Mouse (Mus musculus) CD4-positive, CD25-positive, alpha-beta regulatory T cell, adult 4 months (primary cell): ENCODE measurements around the gene Fgf12. TPM values are rescaled to one million over a fixed set of nuclear protein-coding genes. Genes with fewer than 3 reads are reported as not detected.

Experiments
- ATAC-seq: one replicate; pipeline ENCODE4 v1.8.0; 2017
- polyA plus RNA-seq, 2 experiments: library from polyadenylated mRNA; unstranded; fragments of 100-300 nt; shearing (Covaris generic); gene quantifications; one replicate each; pipeline ENCODE4 v1.2.1; 2017

Fgf12 gene
- polyA plus RNA-seq, 2 experiments from 2014 or later: not detected

DNA sequence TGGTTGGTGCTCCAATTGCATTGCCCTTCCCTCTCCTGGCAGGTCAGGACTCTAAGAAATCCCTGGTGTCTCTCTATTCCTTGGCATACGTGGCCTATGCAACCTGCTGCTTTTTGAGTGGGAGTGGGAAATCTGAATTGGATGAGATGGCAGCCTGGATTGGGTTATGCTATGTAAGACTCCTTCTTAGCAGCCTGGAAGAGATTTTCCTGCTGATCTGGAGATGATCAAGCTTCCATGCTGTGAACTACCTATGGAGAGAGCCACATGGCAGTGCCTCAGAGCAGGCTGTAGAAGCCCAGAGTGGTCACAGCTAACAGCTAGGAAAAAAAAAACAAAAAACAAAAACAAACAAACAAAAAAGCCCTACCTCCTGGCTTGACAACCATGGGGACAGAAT is 277.3 kb downstream of the Fgf12 start:
- no peak for ATAC-seq

DNA sequence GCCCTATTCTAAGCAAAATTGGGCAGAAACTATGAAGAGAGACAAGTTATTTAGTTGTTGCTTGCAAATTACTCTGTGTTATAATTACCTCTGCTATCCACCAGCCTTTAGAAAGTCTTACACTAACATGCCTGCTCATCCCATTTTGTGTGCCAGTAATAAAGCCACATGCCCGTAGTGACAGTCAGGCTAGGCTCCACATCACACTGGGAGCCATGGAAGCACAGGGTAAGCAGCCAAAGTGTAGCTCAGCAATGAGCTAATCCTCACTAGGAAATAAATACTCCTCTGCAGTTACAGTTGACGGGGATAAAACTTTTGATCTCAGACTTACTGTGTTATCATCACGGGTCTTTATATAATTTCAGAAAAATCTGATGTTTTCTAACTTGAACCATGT is 298.0 kb downstream of the Fgf12 start:
- ATAC-seq: no peak

GRCm38 (mm10) chr16:28447114-28447455 is 305.8 kb downstream of the Fgf12 start:
- ATAC-seq: no peak

DNA sequence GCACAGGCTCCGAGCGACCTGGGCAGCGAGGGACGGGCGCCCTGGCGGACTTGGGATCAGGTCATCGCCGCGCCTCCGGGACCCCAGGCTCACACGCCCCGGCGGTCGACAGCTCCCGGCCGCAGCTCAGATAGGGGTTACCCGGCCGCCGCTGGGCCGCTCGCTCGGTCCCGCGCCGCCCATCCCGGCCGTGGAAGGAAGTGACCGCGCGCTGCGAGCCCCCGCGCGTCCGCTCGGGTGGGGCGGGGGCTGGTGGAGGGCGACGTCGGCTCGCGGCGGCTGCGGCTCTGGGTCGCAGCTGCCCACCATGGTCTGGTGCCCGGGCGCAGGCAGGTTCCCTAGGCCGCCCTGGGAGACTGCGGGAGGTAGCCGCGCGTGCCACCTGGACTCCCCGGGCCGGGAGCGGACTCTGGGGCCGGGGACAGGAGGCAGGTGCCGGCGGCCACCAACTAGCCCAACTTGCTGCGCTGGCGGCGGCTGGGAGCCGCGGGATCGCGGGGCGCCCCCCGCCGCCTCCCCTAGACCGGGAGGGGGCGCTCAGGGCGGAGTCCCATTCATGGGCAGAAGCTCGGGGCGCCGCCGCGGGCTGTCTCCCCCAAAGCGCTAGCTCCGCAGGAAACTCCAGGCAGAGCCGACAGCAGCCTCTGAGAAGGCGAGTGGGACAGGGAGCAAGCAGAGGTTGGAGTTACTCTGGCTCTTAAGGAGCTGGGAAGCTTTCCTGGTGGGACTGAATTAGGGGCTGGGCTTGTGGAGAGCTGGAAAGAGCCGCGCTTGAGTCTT is 306.3 kb downstream of the Fgf12 start:
- no peak for ATAC-seq

GRCm38 (mm10) chr16:28445800-28446333 is 307.0 kb downstream of the Fgf12 start:
- no peak for ATAC-seq

DNA sequence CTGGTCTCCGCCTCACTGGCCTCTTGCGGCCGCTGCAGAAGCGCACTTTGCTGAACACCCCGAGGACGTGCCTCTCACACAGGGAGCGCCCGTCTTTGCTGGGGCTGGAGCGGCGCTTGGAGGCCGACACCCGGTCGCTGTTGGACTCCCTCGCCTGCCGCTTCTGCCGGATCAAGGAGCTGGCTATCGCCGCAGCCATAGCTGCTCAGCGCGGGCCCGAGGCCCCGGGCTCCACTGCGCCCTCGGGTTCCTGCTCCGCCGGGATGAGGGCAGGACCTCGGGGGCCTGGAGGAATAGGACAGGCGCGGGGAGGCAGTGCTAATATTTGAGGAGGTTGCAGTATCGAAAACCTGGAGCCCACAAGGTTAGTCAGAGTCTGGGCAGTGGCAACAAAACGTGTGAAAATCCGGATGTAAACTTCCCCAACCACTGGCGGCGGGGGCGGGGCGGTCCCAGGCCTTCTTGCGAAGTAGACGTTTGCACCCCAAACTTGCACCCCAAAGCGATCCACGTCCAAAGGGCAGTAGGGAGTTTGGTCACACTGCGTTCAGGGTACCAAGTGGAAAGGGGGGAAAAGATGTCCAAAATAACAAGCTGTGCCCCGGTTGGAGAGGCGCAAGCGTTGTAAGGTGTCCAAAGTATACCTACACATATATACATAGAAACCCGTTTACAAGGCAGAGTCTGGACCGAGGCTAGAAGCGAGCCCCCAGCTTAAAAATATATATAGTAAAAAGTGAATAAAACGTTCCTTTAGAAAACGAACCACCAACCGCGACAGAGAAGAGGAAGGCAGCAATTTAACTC is 307.7 kb downstream of the Fgf12 start:
- no peak for ATAC-seq

- ATAC-seq: no peak
Measured at GRCm38 (mm10) chr16:28421617-28422016, 331.3 kb downstream of the Fgf12 start.

GRCm38 (mm10) chr16:28419693-28420299 is 333.1 kb downstream of the Fgf12 start:
- ATAC-seq: no peak

DNA sequence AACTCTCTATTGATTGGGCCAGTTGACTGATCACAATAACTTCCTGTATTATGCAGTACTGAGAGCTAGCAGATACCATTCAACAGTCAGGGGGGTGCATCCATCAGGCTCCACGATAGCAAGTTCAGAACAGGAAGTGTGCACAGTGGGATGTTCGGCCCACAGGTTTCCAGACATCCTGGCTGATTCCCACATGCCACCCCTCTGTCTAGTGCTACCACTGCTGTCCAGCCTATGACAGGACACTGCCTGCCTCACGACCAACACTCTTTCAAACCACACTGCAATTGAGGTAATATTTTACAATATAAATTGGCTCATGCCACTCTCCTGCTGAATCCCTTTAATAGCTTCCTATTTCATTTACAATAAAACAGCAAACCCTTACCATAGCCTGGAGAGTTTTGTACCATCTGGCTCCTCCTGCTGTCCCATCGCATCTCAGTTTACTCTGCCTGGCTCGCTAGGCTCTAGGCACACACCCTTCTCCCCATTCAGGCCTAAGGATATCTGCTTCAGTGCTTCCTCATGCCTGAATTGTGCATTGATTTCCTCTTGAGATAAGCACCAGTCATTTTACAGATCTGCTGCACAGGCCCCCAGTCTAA is 341.6 kb downstream of the Fgf12 start:
- ATAC-seq: no peak

DNA sequence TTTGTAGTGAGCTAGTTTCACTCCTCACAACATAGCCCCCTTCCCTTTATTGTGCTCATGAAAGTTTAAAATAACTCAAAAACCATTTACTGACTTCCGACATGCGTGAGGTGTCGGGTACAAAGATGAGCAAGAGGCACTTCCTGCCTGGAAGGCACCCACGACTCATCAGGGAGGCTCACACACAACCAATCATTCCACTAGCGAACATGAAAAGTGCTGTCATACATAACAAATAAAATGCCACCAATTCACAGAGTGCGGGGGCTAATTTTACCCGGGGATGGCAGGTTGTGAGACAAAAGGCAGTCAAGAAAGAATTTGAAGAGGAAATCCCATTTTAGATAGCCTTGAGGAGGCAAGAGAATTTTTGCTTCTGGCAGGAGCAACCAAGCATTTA is 344.6 kb downstream of the Fgf12 start:
- ATAC-seq: no peak

DNA sequence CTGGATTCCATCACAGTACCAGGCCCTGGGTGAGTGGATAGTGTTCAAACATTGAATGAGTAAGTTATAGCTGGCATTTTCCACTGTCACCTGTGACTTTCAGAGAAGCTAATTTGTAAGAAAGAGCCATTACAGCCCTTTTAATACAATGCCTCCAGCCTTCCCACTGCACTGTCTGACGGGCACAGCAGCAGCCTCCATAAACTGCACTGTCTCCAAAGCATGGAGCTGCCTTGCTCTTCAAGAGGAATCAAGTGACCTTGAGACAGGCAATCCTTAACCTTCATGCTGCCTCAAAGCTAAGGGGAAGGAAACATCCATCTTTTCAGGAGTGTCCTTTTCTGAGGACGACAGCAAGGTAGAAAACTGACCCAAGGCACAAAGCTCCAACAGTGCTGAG is 345.0 kb downstream of the Fgf12 start:
- ATAC-seq: no peak

GRCm38 (mm10) chr16:28404156-28404555 is 348.7 kb downstream of the Fgf12 start:
- ATAC-seq: no peak

DNA sequence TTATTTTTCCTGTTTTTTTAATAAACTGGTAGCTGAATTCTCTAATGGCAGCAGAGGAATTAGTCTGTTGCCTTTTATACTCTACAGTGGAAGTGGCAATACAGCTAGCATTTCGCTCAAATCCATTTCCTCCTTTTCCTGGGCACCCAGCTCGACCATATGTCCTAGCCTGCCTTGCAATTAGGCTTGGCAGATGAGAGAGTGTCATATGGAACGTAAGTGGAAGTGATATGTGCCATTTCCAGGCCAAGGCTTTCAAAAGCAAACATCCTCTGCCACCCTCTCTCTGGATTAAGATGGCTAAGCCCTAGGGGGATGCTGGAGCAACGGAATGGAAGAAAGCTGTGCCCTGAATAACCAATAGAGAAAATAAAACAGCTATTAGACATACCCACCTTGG is 350.2 kb downstream of the Fgf12 start:
- ATAC-seq: no peak

DNA sequence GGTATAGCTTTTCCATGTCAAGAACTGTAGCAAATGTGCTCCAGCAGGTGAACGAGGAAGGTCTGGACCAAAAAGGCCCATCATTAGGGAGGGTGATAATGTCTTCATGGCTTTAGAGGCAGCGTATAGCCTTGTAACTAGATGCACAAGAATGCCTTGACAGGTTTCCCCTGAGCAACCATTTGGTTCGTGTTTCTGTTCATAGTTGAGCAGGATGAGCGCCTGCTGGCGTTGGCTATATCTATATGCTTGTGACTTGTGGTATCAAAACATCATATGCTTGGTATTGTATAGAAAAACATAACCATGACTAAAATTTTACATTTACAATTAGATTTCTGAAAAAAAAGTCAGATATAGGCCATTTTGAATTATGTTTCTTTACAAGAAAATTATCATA is 361.6 kb downstream of the Fgf12 start:
- ATAC-seq: no peak

- ATAC-seq: no peak
Measured at GRCm38 (mm10) chr16:28389114-28389513, 363.8 kb downstream of the Fgf12 start.

DNA sequence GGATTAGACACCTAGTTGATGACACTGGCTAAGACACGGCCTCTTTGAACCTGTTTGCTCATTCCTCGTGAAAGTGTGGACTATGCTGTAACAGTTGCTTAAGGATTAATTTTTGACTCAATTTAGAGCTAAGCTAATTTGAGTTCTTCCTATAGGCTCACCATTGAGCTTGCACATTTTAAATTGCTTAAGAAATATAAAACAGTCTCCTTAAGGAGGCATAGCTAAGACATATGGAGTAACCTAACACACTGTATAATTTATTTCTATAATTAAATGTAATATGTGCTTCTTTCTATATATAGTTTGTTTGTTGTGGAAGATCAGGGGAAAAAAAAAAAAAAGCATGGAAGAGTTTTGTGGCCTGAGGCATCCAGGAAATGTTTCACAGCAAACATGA is 378.1 kb downstream of the Fgf12 start:
- ATAC-seq: no peak

DNA sequence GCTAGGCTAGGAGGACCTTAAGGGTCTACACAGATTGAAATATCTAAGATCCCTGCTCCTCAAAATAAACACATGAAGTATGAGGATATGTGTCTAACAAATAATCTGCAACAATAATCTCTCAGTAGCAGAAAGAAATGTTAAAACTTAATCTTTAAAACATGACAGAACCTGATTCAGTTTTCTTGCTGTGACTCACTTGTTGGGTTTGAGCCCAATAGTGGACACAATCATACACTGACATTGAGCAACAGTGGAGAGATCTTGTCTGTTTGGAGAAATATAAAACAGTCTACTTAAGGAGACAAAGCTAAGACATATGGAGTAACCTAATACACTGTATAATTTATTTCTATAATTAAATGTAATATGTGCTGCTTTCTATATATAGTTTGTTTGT is 379.6 kb downstream of the Fgf12 start:
- ATAC-seq: no peak

GRCm38 (mm10) chr16:28350624-28351023 is 402.2 kb downstream of the Fgf12 start:
- ATAC-seq: no peak

DNA sequence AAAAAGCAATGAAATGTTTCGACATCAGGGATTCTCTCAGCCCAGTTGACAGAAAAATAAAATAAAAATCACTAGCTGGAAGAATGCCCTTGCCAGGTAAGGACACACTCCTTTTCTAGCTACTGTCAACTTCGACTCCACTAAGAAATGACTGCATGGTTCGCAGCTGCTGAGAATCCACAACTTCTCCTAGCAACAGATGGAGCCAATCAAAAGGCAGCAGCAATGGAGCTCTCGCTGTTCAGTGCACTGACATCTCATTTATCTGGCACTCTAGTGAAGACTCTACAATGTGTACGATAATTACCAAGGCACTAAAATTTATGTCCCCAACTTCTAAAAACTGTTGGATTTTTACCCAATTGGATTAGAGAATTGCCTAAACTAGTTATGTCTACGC is 407.5 kb downstream of the Fgf12 start:
- ATAC-seq: no peak

GRCm38 (mm10) chr16:28337930-28338329 is 414.9 kb downstream of the Fgf12 start:
- ATAC-seq: no peak

DNA sequence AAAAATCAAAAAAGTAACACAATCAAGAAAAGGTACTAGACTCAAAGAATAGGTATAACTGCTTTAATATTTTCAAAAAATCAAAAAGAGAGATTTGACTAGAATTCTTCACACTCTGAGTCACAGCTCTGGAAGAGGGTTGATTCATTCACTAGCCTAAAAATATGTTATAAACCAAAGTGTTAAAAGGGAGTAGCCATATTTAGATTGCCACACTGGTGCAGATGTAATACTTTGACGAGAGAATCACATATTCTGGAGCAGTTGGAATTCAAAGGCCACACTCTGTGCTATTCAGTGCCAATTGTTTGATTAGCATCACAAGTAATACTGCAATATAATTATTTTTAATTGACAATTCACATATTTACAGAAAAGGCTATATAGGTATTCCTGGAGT is 416.2 kb downstream of the Fgf12 start:
- ATAC-seq: no peak

- no peak for ATAC-seq
Measured at GRCm38 (mm10) chr16:28335025-28335424, 417.8 kb downstream of the Fgf12 start.

- ATAC-seq: no peak
Measured at GRCm38 (mm10) chr16:28323576-28323975, 429.3 kb downstream of the Fgf12 start.
